Mouse (Mus musculus): Measurements from ENCODE around the gene Fyb2. TPM values are rescaled to one million over a fixed set of nuclear protein-coding genes. Genes with fewer than 3 reads are reported as not detected.

Gene Fyb2
- polyA plus RNA-seq, 1 experiment from 2014 or later = 0.41 TPM

DNA sequence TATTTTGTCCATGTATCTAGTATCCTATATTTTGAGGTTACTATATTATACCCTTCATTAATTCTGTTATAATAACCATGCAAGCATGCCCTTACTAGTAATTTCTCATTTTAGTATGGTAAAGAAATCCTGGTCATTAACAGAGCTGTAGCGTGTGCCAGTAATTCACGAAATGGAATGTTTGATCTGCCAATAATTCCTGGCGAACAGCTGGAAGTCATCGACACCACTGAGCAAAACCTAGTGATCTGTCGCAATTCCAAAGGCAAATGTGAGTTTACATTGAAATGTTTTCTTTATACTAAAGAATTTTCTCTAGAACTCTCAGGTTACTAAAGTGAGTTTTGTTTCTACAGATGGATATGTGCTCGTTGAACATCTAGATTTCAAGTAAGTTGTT, 102.2 kb downstream of the Fyb2 start:
- no peak for ATAC-seq (replicated peaks; ENCODE audit: extremely low read depth, insufficient read depth, low FRiP score)
- Histone ChIP-seq H3K36me3 (ENCODE audit: control insufficient read depth, insufficient read depth) (peaks cover 14% of the 10 kb centered on the region; the same call in 1 of the 2 replicates), H3K27me3 (ENCODE audit: control insufficient read depth, insufficient read depth, low read length) (no peaks in the 10 kb centered on the region), H3K9me3 (replicated peaks; ENCODE audit: control insufficient read depth, low read length) (no peaks in the 10 kb centered on the region), H3K9ac (ENCODE audit: low read length) (no peak overlapping the region), H3K4me3 (ENCODE audit: low read length) (no peak overlapping the region), H3K27ac (ENCODE audit: low read length) (no peak overlapping the region), H3K4me1 (ENCODE audit: control insufficient read depth, insufficient read depth, low read length) (no peaks in the 10 kb centered on the region), H3K4me2 (ENCODE audit: low read depth, low read length) (no peak overlapping the region)
- 77% methylated on average over 6 of the region's 6 CpGs for WGBS

GRCm38 (mm10) chr4:105016006-105016613, 102.9 kb downstream of the Fyb2 start:
- no peak for ATAC-seq (replicated peaks; ENCODE audit: extremely low read depth, insufficient read depth, low FRiP score)
- no peaks in the 10 kb centered on the region for H3K27me3 ChIP-seq (ENCODE audit: control insufficient read depth, insufficient read depth, low read length)
- no peak overlapping the region for H3K27ac ChIP-seq (ENCODE audit: low read length)
- no peaks in the 10 kb centered on the region for H3K9me3 ChIP-seq (replicated peaks; ENCODE audit: control insufficient read depth, low read length)
- peaks cover 14% of the 10 kb centered on the region; the same call in 1 of the 2 replicates for H3K36me3 ChIP-seq (ENCODE audit: control insufficient read depth, insufficient read depth)
- H3K4me2 ChIP-seq (ENCODE audit: low read depth, low read length) = no peak overlapping the region
- 86% methylated on average over 4 of the region's 4 CpGs for WGBS
- H3K4me3 ChIP-seq (ENCODE audit: low read length) = no peak overlapping the region
- no peaks in the 10 kb centered on the region for H3K4me1 ChIP-seq (ENCODE audit: control insufficient read depth, insufficient read depth, low read length)
- H3K9ac ChIP-seq (ENCODE audit: low read length) = no peak overlapping the region

DNA sequence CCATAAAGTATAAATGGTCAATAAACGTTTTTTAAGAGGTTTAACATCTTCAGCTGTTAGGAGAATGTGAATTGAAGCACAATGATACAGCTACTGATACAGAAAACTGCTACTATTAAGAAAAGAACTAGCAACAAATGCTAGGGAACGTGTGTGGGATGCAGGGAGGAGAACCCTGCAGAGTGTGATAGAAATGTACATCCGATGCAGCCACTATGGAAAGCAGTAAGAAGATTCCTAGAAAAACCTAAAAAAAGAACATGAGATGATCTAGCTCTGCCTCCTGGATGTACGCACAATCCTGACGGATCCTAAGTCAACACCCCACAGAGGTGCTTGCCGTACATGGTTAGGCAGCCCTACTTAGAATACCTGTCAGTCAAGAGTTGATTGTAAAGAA, 114.0 kb downstream of the Fyb2 start:
- Histone ChIP-seq H3K27me3 (ENCODE audit: control insufficient read depth, insufficient read depth, low read length) (no peaks in the 10 kb centered on the region), H3K27ac (ENCODE audit: low read length) (no peak overlapping the region), H3K9ac (ENCODE audit: low read length) (no peak overlapping the region), H3K4me2 (ENCODE audit: low read depth, low read length) (no peak overlapping the region), H3K36me3 (ENCODE audit: control insufficient read depth, insufficient read depth) (peaks cover 7% of the 10 kb centered on the region; the same call in 1 of the 2 replicates), H3K4me3 (ENCODE audit: low read length) (no peak overlapping the region), H3K4me1 (ENCODE audit: control insufficient read depth, insufficient read depth, low read length) (no peaks in the 10 kb centered on the region), H3K9me3 (replicated peaks; ENCODE audit: control insufficient read depth, low read length) (no peaks in the 10 kb centered on the region)
- ATAC-seq (replicated peaks; ENCODE audit: extremely low read depth, insufficient read depth, low FRiP score) = no peak
- WGBS = 75% methylated on average over 6 of the region's 6 CpGs

DNA sequence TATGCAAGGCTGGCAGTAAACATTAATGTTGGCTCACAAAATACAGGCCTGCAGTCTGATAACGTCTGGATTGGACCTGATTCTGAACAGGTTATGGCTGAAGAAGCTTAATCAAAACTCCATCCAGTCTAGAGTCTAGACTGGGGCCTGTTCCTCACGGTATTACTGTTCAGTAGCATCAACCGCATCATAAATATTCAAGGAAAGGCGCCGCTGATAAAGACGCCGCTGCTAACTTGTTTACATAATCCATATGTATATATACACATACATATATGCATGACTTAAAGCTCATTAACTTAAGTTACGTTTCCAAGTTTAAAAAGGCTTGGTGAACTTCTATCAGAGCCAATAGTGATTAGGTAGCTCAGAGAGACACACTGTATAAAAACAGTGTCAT, 117.8 kb downstream of the Fyb2 start:
- ATAC-seq (replicated peaks; ENCODE audit: extremely low read depth, insufficient read depth, low FRiP score) = no peak
- Histone ChIP-seq H3K9ac (ENCODE audit: low read length) (no peak overlapping the region), H3K9me3 (replicated peaks; ENCODE audit: control insufficient read depth, low read length) (no peaks in the 10 kb centered on the region), H3K4me2 (ENCODE audit: low read depth, low read length) (no peak overlapping the region), H3K4me1 (ENCODE audit: control insufficient read depth, insufficient read depth, low read length) (peaks cover 4% of the 10 kb centered on the region), H3K27me3 (ENCODE audit: control insufficient read depth, insufficient read depth, low read length) (no peaks in the 10 kb centered on the region), H3K4me3 (ENCODE audit: low read length) (no peak overlapping the region), H3K27ac (ENCODE audit: low read length) (no peak overlapping the region), H3K36me3 (ENCODE audit: control insufficient read depth, insufficient read depth) (peaks cover 6% of the 10 kb centered on the region; the same call in 1 of the 2 replicates)
- 78% methylated on average over 8 of the region's 8 CpGs for WGBS

GRCm38 (mm10) chr4:105033153-105033552, 119.9 kb downstream of the Fyb2 start:
- H3K36me3 ChIP-seq (ENCODE audit: control insufficient read depth, insufficient read depth) = peaks cover 3% of the 10 kb centered on the region; the same call in 1 of the 2 replicates
- WGBS = 55% methylated on average over 7 of the region's 7 CpGs
- peaks cover 7% of the 10 kb centered on the region for H3K4me1 ChIP-seq (ENCODE audit: control insufficient read depth, insufficient read depth, low read length)
- H3K4me3 ChIP-seq (ENCODE audit: low read length) = no peak overlapping the region
- no peak overlapping the region for H3K9ac ChIP-seq (ENCODE audit: low read length)
- H3K4me2 ChIP-seq (ENCODE audit: low read depth, low read length) = no peak overlapping the region
- no peaks in the 10 kb centered on the region for H3K27me3 ChIP-seq (ENCODE audit: control insufficient read depth, insufficient read depth, low read length)
- H3K27ac ChIP-seq (ENCODE audit: low read length) = no peak overlapping the region
- no peaks in the 10 kb centered on the region for H3K9me3 ChIP-seq (replicated peaks; ENCODE audit: control insufficient read depth, low read length)
- no peak for ATAC-seq (replicated peaks; ENCODE audit: extremely low read depth, insufficient read depth, low FRiP score)

DNA sequence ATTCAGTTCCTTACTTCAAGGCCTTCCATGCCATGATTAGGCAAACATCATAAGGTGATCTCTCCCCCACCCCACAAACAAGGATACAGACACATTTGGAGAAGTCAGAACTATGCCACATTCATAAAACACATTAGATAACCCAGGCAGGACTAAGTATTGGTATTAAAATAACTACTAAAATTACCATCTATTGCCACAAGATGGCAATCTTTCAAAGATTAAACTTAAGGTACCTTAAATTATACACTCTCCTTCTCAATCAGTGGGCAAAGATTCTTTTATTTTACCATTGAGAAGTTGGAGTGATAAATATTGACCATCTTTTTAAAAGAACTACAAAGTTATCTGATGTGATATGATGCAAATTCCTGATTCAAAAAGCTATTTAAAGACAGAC, 121.0 kb downstream of the Fyb2 start:
- Histone ChIP-seq H3K9me3 (replicated peaks; ENCODE audit: control insufficient read depth, low read length) (no peaks in the 10 kb centered on the region), H3K36me3 (ENCODE audit: control insufficient read depth, insufficient read depth) (peaks cover 3% of the 10 kb centered on the region; the same call in 1 of the 2 replicates), H3K4me3 (ENCODE audit: low read length) (no peak overlapping the region), H3K27ac (ENCODE audit: low read length) (no peak overlapping the region), H3K27me3 (ENCODE audit: control insufficient read depth, insufficient read depth, low read length) (no peaks in the 10 kb centered on the region), H3K4me1 (ENCODE audit: control insufficient read depth, insufficient read depth, low read length) (peaks cover 7% of the 10 kb centered on the region), H3K9ac (ENCODE audit: low read length) (no peak overlapping the region), H3K4me2 (ENCODE audit: low read depth, low read length) (no peak overlapping the region)
- no peak for ATAC-seq (replicated peaks; ENCODE audit: extremely low read depth, insufficient read depth, low FRiP score)

DNA sequence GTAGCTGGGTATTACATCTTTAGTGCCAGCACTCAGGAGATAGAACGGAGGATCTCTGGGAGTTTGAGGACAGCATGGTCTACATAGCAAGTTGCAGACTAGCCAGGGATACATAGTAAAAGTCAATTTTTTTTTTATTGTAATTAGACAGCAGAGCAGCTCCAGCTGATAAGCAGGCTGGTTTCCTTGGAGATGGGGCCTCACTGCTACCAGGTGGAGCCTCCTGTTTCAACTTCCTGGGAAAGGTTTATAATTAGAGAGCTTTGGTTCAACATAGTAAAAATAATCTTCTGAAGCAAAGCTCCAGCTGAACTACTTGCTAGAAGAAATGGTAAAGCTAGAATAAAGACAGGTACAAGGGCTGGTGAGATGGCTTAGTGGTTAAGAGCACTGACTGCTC, 136.8 kb downstream of the Fyb2 start:
- H3K4me3 ChIP-seq (ENCODE audit: low read length) = no peak overlapping the region
- peaks cover 17% of the 10 kb centered on the region for H3K36me3 ChIP-seq (ENCODE audit: control insufficient read depth, insufficient read depth)
- H3K27ac ChIP-seq (ENCODE audit: low read length) = no peak overlapping the region
- no peaks in the 10 kb centered on the region for H3K9me3 ChIP-seq (replicated peaks; ENCODE audit: control insufficient read depth, low read length)
- 83% methylated on average over 1 of the region's 1 CpGs for WGBS
- H3K4me1 ChIP-seq (ENCODE audit: control insufficient read depth, insufficient read depth, low read length) = peaks cover 20% of the 10 kb centered on the region
- H3K27me3 ChIP-seq (ENCODE audit: control insufficient read depth, insufficient read depth, low read length) = no peaks in the 10 kb centered on the region
- H3K9ac ChIP-seq (ENCODE audit: low read length) = no peak overlapping the region
- ATAC-seq (replicated peaks; ENCODE audit: extremely low read depth, insufficient read depth, low FRiP score) = no peak
- no peak overlapping the region for H3K4me2 ChIP-seq (ENCODE audit: low read depth, low read length)

- no peak overlapping the region for H3K9ac ChIP-seq (ENCODE audit: low read length)
- H3K36me3 ChIP-seq (ENCODE audit: control insufficient read depth, insufficient read depth) = peaks cover 13% of the 10 kb centered on the region
- no peak overlapping the region for H3K4me2 ChIP-seq (ENCODE audit: low read depth, low read length)
- no peak for ATAC-seq (replicated peaks; ENCODE audit: extremely low read depth, insufficient read depth, low FRiP score)
- H3K4me1 ChIP-seq (ENCODE audit: control insufficient read depth, insufficient read depth, low read length) = peaks cover 13% of the 10 kb centered on the region
- H3K4me3 ChIP-seq (ENCODE audit: low read length) = no peak overlapping the region
- WGBS = 91% methylated on average over 5 of the region's 5 CpGs
- H3K9me3 ChIP-seq (replicated peaks; ENCODE audit: control insufficient read depth, low read length) = no peaks in the 10 kb centered on the region
- H3K27me3 ChIP-seq (ENCODE audit: control insufficient read depth, insufficient read depth, low read length) = no peaks in the 10 kb centered on the region
- no peak overlapping the region for H3K27ac ChIP-seq (ENCODE audit: low read length)
These were observed 138.0 kb downstream of the Fyb2 start for GRCm38 (mm10) chr4:105051291-105051690.

Data from heart, embryonic 16.5 days (tissue).